Mouse (Mus musculus): ENCODE measurements at regions not wholly inside any gene's neighbourhood (a gene's known extent, or its start where the extent isn't known, plus 50 kb on each side); places are given as distances from the start of the nearest gene placed in this dataset.
A peak's percentile ranks its signal among the peaks of the same experiment; 100 is the strongest.

DNA sequence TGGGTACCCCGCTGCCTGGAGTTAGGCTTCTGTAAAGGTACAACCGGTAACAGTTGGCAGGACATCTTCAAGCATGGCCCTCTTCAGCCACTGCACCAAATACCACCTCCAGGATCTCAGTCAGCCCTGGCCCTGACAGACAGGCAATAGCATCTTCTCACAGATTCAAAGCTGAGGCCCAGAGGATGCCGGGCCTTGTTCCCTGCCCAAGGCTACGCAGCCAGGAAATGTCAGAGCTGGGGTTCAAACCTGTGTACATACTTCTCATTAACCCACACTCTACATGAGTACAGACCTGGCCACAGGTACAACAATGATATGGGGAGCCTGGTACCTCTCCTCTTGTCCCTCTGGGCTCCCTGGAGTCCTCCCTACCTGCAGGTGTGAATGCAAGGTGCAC lies 497.3 kb downstream of the Med13l start:
- no peak for DNase-seq (ENCODE audit: low spot score in 2 of 2)

DNA sequence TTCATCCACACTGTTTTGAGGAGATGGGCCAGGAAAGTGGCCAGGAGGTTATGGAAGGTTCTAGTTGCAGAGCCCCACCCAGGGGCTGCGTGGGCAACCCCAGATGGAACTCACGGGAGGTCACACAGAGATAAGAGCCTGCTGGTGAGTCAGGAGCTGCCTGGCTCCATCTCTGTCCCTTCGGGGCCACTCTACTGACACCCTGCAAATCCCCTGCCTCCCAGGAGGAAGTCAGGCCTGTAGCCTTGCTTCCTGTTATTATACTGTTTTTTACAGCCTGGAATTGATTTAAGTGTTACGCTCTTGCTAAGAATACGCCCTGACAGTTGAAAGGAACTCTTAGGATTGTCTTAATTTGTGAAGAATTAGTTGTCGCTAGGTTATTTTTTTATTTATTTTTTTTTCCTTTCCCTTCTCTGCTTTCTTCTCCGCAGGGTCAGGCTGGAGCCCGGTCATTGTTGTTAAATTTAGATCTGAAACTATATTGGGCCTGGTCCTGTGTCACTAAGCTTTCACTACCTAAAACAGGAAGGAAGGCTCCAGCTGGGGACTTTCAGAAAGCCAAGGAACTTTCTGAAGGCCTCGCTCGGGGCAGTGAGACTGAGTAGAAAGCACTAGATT lies 497.9 kb downstream of the Med13l start:
- DNase-seq (ENCODE audit: low spot score in 2 of 2): no peak

DNA sequence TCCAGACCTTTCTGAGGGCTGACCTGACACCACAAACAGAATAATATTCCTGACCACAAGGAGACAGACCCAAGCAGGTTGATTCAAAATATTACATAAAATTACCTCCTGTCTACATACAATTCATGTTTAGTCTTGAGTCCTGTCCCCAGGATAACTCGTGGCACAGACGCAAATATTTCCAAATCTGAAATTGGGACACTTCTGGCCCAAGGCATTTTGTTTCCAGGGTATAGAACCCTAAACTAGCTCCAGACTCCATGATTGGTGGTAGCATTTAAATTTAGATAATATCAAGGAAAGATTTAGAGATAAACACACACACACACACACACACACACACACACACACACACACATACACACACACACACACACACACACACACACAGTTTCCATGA lies 498.7 kb downstream of the Med13l start:
- DNase-seq (ENCODE audit: low spot score in 2 of 2): no peak

DNA sequence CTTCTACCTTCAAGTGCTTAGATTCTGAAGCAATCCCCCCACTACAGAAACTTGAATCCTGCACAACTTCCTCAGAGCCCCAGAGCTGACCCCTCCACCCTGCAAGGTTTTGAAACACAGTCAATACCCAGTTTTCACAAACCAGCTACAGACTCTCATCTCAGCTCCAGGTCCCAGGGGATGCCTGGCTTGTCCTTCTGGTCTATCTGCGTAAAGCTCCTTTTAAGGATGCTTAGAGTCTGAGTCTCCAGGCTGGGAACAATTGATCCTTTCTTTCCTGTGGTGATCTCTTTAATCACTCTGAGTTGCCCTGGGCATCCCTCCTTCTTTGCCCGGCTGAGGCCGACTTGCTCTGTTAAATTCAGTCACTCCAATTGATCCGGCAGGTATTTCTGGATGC lies 500.4 kb downstream of the Med13l start:
- DNase-seq (ENCODE audit: low spot score in 2 of 2): no peak

DNA sequence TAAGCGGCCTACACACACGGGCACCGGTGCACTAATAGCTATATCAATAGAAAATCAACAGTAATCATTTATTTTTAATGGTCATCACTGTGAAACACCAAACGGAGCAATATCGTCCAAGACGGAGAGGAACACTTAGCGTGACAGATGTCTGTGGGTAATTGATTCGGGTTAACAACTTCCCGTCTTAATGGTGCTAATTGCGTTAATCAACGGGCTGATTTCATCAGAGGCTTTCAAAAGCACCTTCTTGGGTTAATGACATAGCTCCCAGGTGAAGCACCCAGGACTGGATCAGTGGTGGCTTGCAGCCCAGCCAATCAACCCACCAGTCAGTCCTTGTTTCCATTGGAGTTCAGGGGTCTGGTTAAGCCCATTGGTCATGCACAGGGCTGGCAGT lies 502.0 kb downstream of the Med13l start:
- no peak for DNase-seq (ENCODE audit: low spot score in 2 of 2)

DNA sequence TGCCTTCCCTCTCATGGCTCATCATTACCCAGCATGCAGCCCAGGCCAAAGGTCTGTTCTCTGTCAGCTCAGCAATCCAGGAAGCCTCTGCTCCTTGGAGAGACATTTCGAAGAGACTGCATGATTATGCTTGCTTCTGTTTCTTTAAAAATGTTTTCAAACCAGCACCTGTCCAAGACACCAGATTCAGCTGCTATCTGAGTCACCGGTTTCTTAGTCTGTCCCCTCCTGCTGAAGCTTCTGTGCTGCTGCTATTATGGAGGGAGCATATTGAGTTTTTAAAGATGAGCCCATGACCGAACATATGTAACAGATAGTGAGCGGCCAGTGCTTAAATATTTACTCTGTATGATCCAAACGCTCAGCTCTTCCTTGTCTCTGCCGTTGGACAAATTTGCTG lies 506.2 kb downstream of the Med13l start:
- no peak for DNase-seq (ENCODE audit: low spot score in 2 of 2)

DNA sequence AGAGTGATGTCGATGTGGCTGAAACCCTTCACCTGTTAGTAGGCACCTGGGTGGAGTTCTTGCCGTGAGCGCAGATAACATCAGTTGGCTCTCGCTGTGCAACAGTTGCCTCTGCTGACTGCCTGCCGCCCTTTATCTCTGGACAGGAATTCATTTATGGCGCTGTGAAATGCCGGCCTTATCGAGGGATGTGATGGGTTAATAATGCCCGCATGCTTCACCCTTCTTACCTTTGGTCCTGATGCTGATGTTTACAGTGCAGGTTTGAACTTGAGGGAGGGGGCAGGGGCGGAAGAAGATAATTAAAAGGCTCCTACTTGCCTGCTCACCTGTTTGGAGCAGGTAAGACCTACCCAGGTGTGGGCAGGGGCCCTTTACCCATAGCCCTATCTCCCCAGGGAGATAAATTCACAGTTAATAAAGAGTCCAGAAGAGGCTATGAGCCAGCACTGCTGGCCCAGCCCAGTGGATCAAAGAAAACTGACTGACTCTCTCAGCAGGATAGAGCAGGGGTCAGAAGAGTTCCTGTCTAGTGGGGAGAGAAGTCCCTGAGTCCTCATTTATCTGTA lies 509.4 kb downstream of the Med13l start:
- DNase-seq (ENCODE audit: low spot score in 2 of 2): no peak

DNA sequence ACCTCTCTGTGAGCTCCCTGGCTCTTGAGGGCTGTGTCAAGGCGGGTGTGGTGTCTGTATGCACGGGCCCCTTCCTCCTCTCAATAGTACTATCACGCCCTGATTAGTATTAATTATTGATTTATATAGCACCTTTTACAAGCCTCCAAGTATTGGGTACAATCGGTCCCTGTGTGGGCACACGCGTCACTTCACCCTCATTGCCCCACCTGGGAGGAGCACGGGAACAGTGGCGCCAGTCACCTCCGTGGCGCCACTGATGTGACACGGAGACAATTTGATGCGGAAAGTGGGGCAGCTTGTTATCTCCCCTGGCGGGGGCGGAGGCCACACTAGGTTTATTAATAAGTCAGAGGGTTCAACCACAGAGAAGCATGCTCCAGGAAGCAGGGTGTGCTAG lies 512.2 kb downstream of the Med13l start:
- DNase-seq (ENCODE audit: low spot score in 2 of 2): no peak

DNA sequence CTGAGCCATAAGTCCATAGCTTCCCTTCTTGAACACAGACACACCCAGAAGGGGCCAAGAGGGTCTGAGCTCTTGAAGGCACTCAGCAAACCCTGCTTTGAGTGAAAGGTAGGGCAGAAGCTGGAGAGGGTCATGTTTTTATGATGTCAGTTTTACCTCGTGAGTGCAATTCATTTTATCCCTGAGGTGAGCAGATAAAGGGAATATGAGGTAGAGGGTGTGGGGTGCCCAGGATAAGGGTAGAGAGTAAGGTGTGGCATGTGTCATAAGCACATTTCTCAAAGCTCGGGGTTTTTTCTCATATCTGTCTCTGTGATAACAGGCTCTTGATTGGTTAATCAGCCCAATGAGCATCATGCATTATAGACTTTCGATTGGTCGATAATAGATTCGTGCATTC lies 520.3 kb downstream of the Med13l start:
- no peak for DNase-seq (ENCODE audit: low spot score in 2 of 2)

DNA sequence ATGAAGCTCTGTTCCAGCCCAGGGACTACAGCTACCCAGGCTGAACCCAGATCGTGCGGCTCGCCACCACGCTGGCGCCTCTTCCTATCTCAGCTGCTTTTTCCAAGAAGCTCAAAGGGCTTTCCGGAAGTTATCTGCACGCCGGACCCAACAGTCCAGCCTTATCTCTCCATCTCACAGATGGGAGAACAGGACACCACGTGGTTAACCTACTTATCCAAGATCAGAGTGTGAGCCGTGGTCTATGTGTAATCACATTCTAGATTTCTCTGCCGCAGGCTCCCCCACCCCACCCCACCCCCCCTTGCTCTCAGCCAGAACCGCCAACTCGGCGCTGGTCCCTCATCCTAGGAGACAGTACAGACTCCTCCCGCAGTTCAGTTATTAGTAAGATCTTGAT lies 522.4 kb downstream of the Med13l start:
- DNase-seq (ENCODE audit: low spot score in 2 of 2): no peak

DNA sequence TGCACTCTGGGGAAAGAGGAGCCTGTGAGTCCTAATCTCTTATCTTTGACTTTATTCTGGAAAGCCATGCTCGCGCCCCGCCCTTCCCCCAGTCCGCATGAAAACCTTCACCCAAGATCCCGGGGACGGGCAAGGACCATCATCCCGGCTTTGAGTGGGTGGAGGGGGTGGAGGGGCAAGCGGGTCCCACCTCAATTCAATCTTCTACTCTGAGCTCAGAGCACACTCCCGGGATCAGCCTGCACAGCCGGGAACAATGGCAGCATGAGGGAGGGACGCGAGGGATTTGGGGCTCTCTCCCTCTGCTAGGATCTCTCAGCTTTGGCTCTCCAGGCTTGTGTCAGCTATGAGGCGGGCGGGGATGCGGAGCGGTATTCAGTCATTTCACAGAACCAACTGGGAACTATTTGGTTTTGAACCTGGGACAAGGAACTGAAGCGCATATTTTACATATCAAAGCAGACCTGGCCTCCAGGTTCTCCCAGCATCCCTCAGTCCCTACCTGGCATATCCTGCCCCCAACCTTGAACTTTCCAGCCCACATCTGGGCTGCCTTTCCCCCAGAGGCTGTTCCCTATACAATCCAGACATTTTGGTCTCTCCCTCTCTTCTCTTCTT lies 537.2 kb downstream of the Med13l start:
- peak in 1 of 2 experiments; percentile 19 for DNase-seq (ENCODE audit: low spot score in 2 of 2)

DNA sequence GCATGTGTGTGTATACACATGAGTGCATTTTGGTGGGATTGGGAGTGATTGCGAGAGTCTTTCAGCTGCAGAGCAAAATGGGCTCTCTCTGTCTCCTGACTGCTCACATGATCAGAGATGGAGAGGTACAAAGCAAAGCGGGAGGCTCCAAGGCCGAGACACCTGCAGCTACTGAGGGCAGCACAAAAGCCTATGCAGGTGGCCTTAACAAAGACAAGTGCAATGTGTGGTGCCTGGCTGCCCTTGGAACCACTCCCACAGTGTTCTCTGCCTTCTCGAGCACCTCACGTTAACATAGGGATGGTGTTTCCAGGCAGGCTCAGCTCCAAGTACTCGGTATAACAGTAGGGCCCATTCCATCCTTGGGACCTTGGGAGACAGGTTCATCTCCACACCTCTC lies 539.3 kb downstream of the Med13l start:
- no peak for DNase-seq (ENCODE audit: low spot score in 2 of 2)

DNA sequence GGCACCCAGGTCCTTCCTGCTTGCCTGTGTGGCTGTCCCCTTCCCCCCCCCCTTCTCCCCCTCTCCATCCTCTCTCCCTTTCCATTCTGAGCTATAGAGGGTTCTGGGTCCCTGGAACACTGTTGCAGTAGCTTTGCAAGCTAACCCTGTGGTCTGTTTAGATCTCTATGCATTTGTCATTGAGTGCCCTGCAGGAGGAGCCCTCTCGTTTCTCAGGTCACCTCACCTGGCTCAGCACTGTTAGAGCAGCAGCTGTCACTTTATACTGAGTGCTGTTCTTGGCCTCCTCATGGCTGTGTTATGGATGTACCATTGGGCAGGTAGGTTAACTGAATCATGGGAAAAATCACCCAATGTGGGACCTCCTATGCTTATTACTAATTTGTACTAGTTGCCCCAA lies 543.0 kb downstream of the Med13l start:
- no peak for DNase-seq (ENCODE audit: low spot score in 2 of 2)

DNA sequence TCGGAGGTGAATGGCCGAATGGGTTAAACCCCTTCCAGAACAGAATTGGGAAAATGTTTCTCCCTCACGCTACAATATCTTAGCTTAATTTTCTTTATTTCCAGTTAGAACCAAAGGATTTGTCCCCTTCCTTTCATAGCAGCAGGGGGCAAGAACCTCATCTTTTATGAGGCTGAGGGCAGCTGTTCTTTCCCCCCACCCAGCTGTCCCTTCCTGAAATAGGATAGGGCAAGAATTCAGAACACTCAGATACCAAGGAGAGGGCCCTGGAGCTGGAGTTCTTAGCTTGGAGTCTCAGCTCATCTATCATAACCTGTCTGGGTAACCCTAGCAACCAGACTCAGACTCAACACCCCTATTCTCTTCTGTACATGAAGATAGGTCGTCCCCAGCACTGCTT lies 547.4 kb downstream of the Med13l start:
- no peak for DNase-seq (ENCODE audit: low spot score in 2 of 2)

DNA sequence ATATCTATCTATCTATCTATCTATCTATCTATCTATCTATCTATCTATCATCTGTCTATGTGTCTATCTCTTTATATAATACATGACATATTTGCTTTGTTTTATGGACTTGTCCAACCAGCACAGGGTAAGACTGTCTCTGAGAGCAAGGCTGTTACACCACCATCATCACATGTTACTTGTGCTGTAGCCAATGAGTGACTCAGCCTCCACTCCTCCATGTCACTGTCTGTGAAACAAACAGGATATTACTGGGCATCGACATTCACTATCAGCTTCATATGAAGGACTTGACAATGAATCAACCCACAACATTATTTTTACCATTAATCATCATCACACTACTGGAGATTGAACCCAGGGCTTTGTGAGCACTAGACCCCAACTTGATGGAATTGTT lies 549.0 kb downstream of the Med13l start:
- no peak for DNase-seq (ENCODE audit: low spot score in 2 of 2)

DNA sequence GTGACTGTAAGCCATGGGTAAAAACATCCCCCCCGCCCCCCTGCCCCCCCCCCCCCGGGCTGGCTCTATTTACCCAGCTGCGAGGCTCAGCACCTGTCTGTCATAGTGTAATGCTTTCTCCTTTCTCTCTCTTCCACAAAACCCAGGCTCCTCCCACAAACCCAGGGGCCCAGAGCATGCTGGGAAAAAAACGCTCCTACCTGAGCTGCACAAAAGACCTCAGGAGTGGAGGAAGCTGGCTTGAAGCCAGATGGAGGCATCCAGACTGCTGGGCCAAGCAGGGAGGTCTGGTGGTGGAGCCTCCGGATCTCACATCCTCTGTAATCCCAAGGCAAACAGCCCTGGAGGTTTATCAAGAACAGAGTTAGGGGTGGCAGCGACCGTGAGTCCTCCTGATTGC lies 553.6 kb downstream of the Med13l start:
- no peak for DNase-seq (ENCODE audit: low spot score in 2 of 2)

DNA sequence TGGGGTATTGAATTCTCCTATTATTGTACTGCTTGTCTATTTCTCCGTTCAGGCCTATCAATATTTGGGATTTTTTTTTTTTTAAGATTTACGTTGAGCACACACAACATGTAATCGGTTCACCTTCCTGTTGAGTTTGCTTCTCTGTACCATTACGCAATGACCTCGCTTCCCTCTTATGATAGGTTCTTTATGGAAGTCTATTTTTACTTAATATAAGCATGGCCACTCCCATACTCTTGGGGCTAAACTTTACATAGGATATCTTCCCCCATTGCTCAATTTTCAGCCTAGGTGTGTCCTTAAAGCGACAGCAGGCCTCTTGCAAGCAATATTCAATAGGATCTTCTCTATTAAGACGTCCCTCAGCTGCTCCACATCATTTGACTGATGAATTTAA lies 544.7 kb upstream of the Tbx3 start:
- no peak for DNase-seq (ENCODE audit: low spot score in 2 of 2)

DNA sequence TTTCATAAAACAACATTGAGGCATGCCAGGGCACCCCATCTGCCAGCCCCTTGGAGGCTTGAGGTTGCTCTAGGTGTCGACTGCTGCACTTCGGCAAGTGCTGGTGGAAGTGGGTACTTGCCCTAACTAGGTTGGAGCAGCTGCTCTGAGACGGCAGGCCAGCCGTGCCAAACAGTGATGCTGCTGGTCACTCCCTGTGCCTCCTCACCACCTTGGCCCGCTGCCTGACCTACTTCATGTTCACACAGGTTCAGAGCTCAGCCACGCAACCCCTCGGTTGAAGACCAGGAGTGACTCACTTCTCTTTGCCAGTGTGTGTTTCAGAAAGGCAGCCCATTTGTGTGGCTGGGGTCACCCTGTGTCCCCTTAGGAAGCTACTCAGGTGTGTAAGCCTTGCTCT lies 540.3 kb upstream of the Tbx3 start:
- no peak for DNase-seq (ENCODE audit: low spot score in 2 of 2)

DNA sequence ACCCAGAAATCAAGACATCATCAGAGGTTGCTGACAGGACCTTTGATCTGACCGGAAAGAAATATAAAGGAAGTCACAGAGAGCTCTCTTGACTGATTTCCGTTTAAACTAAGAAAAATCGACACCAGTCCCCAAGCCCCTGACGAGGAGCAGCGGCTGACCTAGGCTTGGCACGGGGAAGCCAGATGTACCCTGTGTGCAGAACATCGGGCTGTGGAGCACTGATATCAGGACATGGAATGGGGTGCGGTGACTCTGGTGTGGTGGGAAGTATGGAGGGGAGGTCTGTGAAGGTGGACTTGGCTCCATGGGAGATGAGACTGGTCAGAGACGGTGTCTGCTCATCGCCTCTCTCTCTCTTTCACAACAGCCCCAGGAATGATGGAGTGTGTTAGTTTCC lies 539.0 kb upstream of the Tbx3 start:
- DNase-seq (ENCODE audit: low spot score in 2 of 2): no peak

DNA sequence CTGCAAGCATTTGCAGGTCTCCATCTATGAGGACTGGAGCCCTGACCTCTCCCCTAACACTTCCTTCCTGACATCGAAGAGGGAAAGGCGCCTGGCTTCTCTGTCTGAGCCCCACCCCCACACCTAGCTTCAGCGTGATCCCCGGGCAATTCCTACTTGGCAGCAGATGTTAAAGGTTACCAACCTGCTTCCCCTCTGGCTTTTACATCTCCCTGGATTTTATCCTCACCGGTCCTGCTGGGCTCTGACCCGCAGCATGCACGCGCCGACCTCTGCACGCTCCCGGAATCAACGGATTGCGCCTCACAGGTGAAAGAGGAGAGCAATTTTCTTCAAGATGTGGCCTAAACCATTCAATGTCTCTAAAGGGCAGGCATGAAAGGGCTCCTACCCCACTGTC lies 537.1 kb upstream of the Tbx3 start:
- no peak for DNase-seq (ENCODE audit: low spot score in 2 of 2)

DNA sequence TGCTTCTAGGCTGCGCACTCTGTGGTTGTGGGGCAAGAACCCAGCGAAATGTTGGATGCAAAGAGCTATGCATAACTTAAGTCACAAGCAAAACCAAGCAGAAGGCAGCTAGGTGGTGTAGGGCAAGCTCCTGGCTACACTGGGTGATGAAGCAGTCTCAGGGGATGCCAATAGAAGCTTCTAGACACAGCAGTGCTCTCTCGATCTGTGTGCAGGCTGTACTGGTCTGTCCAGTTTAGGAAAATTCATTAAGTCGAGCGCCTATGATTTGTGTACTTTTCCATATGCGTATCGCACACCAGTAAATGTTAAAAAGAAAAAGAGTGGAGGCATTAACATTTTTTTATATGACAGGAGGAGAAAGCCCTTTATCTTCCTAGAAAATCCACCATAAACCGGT lies 533.6 kb upstream of the Tbx3 start:
- DNase-seq (ENCODE audit: low spot score in 2 of 2): no peak

DNA sequence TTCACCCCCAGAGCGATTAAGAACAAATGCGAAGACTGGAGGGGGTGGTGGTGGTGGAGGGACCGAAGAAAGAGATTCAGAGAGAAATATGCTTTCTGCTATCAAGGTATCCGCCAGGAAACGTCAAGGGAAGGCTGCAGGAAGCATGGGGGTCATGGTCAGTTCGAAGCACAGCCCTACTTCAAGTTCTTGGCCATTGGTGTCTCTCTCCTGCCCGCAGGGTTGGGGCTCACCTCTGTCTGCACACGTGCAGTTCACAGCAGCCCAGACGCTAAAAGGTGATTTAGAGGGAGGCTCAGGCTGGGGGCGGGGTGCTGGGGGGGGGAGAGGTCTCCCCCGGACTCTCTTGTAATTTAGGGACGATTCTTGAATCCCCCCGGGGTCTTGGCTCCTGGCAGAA lies 533.1 kb upstream of the Tbx3 start:
- no peak for DNase-seq (ENCODE audit: low spot score in 2 of 2)

DNA sequence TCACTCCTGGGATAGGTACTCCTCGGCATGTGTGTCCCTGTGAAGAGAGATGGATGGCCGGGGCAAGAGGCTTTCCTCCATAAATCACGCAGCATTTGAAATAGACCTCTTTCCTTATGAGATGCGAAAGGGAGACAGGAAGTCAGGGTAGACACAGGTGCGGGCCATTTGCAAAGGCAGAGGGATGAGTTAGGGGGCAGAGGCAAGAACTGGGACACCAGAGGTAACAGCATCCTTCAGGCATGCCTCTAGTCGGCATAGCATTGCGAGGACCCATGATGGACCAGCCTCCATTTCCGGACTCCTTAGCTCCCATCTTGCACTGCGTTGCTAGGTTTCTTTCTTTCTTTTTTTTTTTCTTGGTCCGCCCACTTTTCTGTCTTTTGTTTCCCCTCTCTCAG lies 532.6 kb upstream of the Tbx3 start:
- DNase-seq (ENCODE audit: low spot score in 2 of 2): no peak
